Mouse (Mus musculus): ENCODE data around the gene Tbc1d30. TPM values are rescaled to one million over a fixed set of nuclear protein-coding genes. Genes with fewer than 3 reads are reported as not detected.

Gene Tbc1d30
- polyA plus RNA-seq, 1 experiment from 2014 or later, result 4.1 TPM

DNA sequence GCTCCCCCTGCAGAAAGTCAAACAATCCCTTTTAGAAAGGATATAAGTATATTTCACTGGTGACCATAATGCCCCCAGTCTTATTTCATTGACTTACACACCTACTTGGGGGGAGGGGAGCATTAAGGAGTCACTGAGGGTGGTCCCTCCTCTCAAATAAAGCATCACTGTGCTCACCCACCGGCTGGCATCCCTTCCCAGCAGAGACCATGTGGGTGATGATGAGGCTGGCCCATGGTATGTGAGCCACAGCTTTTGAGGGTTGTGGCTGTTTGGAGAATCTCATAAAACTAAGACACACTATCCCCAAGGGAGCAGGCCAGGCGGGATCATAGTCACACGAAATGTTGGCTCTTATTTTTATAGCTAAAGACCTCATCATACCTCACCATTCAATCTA, 116.6 kb downstream of the Tbc1d30 start:
- Histone ChIP-seq H3K27ac (replicated peaks) (no peak overlapping the region), H3K4me1 (replicated peaks; ENCODE audit: control insufficient read depth, insufficient read depth) (no peaks in the 10 kb centered on the region), H3K9ac (ENCODE audit: low read length) (no peak overlapping the region), H3K9me3 (ENCODE audit: control insufficient read depth, low read length) (no peaks in the 10 kb centered on the region), H3K4me3 (ENCODE audit: low read depth, low read length) (no peak overlapping the region), H3K36me3 (ENCODE audit: control insufficient read depth, insufficient read depth, low read length) (no peaks in the 10 kb centered on the region), H3K27me3 (ENCODE audit: control insufficient read depth, insufficient read depth, low read length) (no peaks in the 10 kb centered on the region), H3K4me2 (replicated peaks; ENCODE audit: low read depth) (no peak overlapping the region)
- DNase-seq (ENCODE audit: low spot score) (no peak), ATAC-seq (ENCODE audit: low FRiP score, low TSS enrichment) (no peak)
- no peak for TF ChIP-seq CTCF (IDR thresholded peaks at IDR 0.05; ENCODE audit: low read depth)
- no peak for TF ChIP-seq EP300 (optimal IDR thresholded peaks at IDR 0.05)
- WGBS, result 84% methylated on average over 3 of the region's 3 CpGs

DNA sequence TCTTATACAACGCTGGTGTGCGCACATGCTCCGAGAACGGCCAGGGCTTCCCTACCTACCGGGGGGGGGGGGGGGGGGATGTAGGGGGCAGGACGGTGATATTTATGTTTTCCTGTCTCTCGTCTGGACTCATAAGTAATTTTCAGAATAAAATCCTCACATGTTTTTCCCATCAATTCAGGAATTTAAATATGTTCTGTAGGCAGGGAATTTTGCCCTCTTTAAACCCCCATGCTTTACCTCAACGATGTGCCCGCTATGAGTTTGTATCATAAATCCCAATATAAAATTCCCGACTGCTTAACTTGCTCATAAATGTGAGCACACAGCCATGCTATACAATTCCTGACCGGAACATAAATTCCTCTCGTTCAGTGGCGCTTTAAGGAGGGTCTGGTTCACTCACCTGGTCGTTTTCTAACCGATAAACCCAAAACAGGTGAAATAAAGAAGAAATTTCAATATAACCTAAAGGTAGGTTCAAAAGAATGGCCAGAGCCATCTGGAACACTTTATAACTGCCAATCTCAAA, 122.6 kb downstream of the Tbc1d30 start:
- no peak overlapping the region for H3K9ac ChIP-seq (ENCODE audit: low read length)
- H3K4me2 ChIP-seq (replicated peaks; ENCODE audit: low read depth), result no peak overlapping the region
- ATAC-seq (ENCODE audit: low FRiP score, low TSS enrichment) (no peak), DNase-seq (ENCODE audit: low spot score) (no peak)
- H3K4me1 ChIP-seq (replicated peaks; ENCODE audit: control insufficient read depth, insufficient read depth), result no peaks in the 10 kb centered on the region
- TF ChIP-seq CTCF (IDR thresholded peaks at IDR 0.05; ENCODE audit: low read depth) (no peak), EP300 (optimal IDR thresholded peaks at IDR 0.05) (no peak)
- WGBS, result 81% methylated on average over 14 of the region's 15 CpGs
- H3K27ac ChIP-seq (replicated peaks), result no peak overlapping the region
- no peaks in the 10 kb centered on the region for H3K36me3 ChIP-seq (ENCODE audit: control insufficient read depth, insufficient read depth, low read length)
- no peaks in the 10 kb centered on the region for H3K9me3 ChIP-seq (ENCODE audit: control insufficient read depth, low read length)
- no peaks in the 10 kb centered on the region for H3K27me3 ChIP-seq (ENCODE audit: control insufficient read depth, insufficient read depth, low read length)
- H3K4me3 ChIP-seq (ENCODE audit: low read depth, low read length), result no peak overlapping the region

DNA sequence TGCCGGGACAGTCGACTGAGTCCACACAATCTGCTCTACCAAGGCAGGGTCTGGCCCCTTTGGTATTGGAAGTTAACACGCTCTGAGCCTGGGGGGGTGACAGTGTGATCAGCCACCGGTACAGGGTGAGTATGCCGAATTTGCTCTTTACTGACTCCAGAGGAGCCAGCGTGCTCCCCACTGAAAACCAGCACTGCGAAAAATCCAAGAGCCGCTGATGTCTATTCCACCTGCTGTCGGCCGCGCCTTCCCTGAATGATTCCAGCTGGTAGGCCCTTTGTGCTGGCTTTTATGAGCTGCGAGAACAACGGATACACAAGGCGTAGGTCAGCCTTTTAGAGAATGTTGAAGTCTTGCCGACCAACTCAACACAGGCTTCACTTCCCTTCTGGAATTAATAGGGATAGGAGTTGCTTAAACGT, 123.1 kb downstream of the Tbc1d30 start:
- Histone ChIP-seq H3K9me3 (ENCODE audit: control insufficient read depth, low read length) (no peaks in the 10 kb centered on the region), H3K4me3 (ENCODE audit: low read depth, low read length) (no peak overlapping the region), H3K4me2 (replicated peaks; ENCODE audit: low read depth) (no peak overlapping the region), H3K4me1 (replicated peaks; ENCODE audit: control insufficient read depth, insufficient read depth) (no peaks in the 10 kb centered on the region), H3K27me3 (ENCODE audit: control insufficient read depth, insufficient read depth, low read length) (no peaks in the 10 kb centered on the region), H3K36me3 (ENCODE audit: control insufficient read depth, insufficient read depth, low read length) (no peaks in the 10 kb centered on the region), H3K27ac (replicated peaks) (no peak overlapping the region), H3K9ac (ENCODE audit: low read length) (no peak overlapping the region)
- no peak for TF ChIP-seq CTCF (IDR thresholded peaks at IDR 0.05; ENCODE audit: low read depth)
- no peak for TF ChIP-seq EP300 (optimal IDR thresholded peaks at IDR 0.05)
- 53% methylated on average over 16 of the region's 16 CpGs for WGBS
- ATAC-seq (ENCODE audit: low FRiP score, low TSS enrichment) (no peak), DNase-seq (ENCODE audit: low spot score) (no peak)

DNA sequence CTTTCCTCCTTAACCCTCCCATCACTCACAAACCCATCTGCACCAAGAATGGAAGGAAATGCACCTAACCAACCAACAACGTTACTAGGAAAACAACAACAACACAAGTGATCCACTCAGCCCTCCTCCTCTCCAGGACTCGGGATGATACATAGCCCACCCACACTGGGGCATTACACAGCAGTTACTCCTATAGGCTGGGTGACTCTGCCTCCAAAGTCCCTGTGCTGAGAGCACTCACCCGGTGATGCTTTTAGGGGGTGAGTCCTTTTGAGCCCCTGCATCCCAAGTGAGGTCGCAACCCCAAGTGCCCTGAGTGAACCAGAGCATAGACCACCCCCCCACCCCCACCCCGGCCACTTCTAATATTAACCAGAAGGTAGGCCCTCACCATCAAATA, 123.7 kb downstream of the Tbc1d30 start:
- Histone ChIP-seq H3K9ac (ENCODE audit: low read length) (no peak overlapping the region), H3K9me3 (ENCODE audit: control insufficient read depth, low read length) (no peaks in the 10 kb centered on the region), H3K27ac (replicated peaks) (no peak overlapping the region), H3K4me3 (ENCODE audit: low read depth, low read length) (no peak overlapping the region), H3K4me2 (replicated peaks; ENCODE audit: low read depth) (no peak overlapping the region), H3K27me3 (ENCODE audit: control insufficient read depth, insufficient read depth, low read length) (no peaks in the 10 kb centered on the region), H3K4me1 (replicated peaks; ENCODE audit: control insufficient read depth, insufficient read depth) (no peaks in the 10 kb centered on the region), H3K36me3 (ENCODE audit: control insufficient read depth, insufficient read depth, low read length) (no peaks in the 10 kb centered on the region)
- ATAC-seq (ENCODE audit: low FRiP score, low TSS enrichment) (no peak), DNase-seq (ENCODE audit: low spot score) (no peak)
- 88% methylated on average over 5 of the region's 5 CpGs for WGBS
- TF ChIP-seq EP300 (optimal IDR thresholded peaks at IDR 0.05) (no peak), CTCF (IDR thresholded peaks at IDR 0.05; ENCODE audit: low read depth) (no peak)

DNA sequence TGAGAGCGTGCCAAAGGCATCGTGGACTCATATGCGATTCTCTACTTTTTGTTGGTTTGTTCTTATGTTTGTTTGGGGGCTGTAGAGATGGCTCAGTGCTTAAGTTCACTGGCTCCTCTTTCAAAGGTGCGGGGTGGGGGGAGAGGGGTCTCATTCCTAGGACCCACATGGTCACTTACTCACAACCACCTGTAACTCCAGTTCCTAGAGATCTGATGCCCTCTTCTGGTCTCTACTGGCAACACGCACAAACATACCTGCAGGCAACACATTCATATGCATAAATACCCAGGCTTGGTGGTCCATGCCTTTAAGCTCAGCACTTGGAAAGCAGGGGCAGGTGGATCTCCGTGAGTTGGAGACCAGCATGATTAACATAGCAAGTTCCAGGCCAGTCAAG, 125.4 kb downstream of the Tbc1d30 start:
- Histone ChIP-seq H3K4me1 (replicated peaks; ENCODE audit: control insufficient read depth, insufficient read depth) (no peaks in the 10 kb centered on the region), H3K36me3 (ENCODE audit: control insufficient read depth, insufficient read depth, low read length) (no peaks in the 10 kb centered on the region), H3K9ac (ENCODE audit: low read length) (no peak overlapping the region), H3K9me3 (ENCODE audit: control insufficient read depth, low read length) (no peaks in the 10 kb centered on the region), H3K4me2 (replicated peaks; ENCODE audit: low read depth) (no peak overlapping the region), H3K27ac (replicated peaks) (no peak overlapping the region), H3K27me3 (ENCODE audit: control insufficient read depth, insufficient read depth, low read length) (no peaks in the 10 kb centered on the region), H3K4me3 (ENCODE audit: low read depth, low read length) (no peak overlapping the region)
- 83% methylated on average over 6 of the region's 6 CpGs for WGBS
- no peak for DNase-seq (ENCODE audit: low spot score)
- peak; percentile 59 for TF ChIP-seq CTCF (IDR thresholded peaks at IDR 0.05; ENCODE audit: low read depth)
- no peak for TF ChIP-seq EP300 (optimal IDR thresholded peaks at IDR 0.05)
- no peak for ATAC-seq (ENCODE audit: low FRiP score, low TSS enrichment)

- 85% methylated on average over 4 of the region's 4 CpGs for WGBS
- no peak overlapping the region for H3K27ac ChIP-seq (replicated peaks)
- no peak overlapping the region for H3K4me2 ChIP-seq (replicated peaks; ENCODE audit: low read depth)
- H3K4me1 ChIP-seq (replicated peaks; ENCODE audit: control insufficient read depth, insufficient read depth), result no peaks in the 10 kb centered on the region
- ATAC-seq (ENCODE audit: low FRiP score, low TSS enrichment) (no peak), DNase-seq (ENCODE audit: low spot score) (no peak)
- no peaks in the 10 kb centered on the region for H3K27me3 ChIP-seq (ENCODE audit: control insufficient read depth, insufficient read depth, low read length)
- no peak overlapping the region for H3K4me3 ChIP-seq (ENCODE audit: low read depth, low read length)
- no peaks in the 10 kb centered on the region for H3K9me3 ChIP-seq (ENCODE audit: control insufficient read depth, low read length)
- TF ChIP-seq EP300 (optimal IDR thresholded peaks at IDR 0.05) (no peak), CTCF (IDR thresholded peaks at IDR 0.05; ENCODE audit: low read depth) (no peak)
- no peaks in the 10 kb centered on the region for H3K36me3 ChIP-seq (ENCODE audit: control insufficient read depth, insufficient read depth, low read length)
- no peak overlapping the region for H3K9ac ChIP-seq (ENCODE audit: low read length)
These were observed 128.2 kb downstream of the Tbc1d30 start for GRCm38 (mm10) chr10:121222881-121223280.
